Comparison of ENCODE assay signal across 28 mouse cellular contexts in genomic region chr12:43204589-43204988, GRCm38 (mm10).
DNase-seq lines count a peak whose midpoint lies in the region; ATAC-seq and TF ChIP-seq lines count a peak whose summit lies in the region.
"Had no signal": no experiment of that assay in that cellular context is flagged by ENCODE, and none has a peak within 500 bp of the region (broad histone marks: within the 10 kb centered on the region; RNA-seq: fewer than 3 reads in every experiment).

No protein-coding gene starts in this region.

- no peak overlapping the region for H3K9ac ChIP-seq in forebrain, embryonic 14.5 days (ENCODE audit: low read length)
- no peak overlapping the region for H3K9ac ChIP-seq in forebrain, embryonic 15.5 days (replicated peaks)
- H3K9ac ChIP-seq in midbrain, postnatal 0 days (replicated peaks; ENCODE audit: low read length, poor library complexity, severe bottlenecking), result no peak overlapping the region
- no peak overlapping the region for H3K9ac ChIP-seq in midbrain, embryonic 13.5 days (replicated peaks)
- no peak overlapping the region for H3K9ac ChIP-seq in intestine, embryonic 15.5 days
- H3K9ac ChIP-seq: embryonic facial prominence, embryonic 12.5 days; embryonic facial prominence, embryonic 15.5 days; heart, embryonic 12.5 days; heart, embryonic 15.5 days; hindbrain, embryonic 13.5 days had no signal

- TF ChIP-seq CTCF in midbrain, postnatal 0 days (IDR thresholded peaks at IDR 0.05), result no peak
- TF ChIP-seq CTCF in thymus, adult 2 months (IDR thresholded peaks at IDR 0.05; ENCODE audit: borderline replicate concordance, control insufficient read depth, extremely low read depth, insufficient read depth, low read length, poor library complexity), result no peak

- TF ChIP-seq POLR2A in thymus, adult 2 months (IDR thresholded peaks at IDR 0.05; ENCODE audit: control insufficient read depth, extremely low read depth, insufficient read depth, low read length, poor library complexity), result no peak

- H3K36me3 ChIP-seq in forebrain, embryonic 14.5 days (ENCODE audit: control insufficient read depth, insufficient read depth, low read length), result no peaks in the 10 kb centered on the region
- no peaks in the 10 kb centered on the region for H3K36me3 ChIP-seq in forebrain, embryonic 15.5 days
- no peaks in the 10 kb centered on the region for H3K36me3 ChIP-seq in midbrain, postnatal 0 days (ENCODE audit: insufficient read depth, low read length)
- H3K36me3 ChIP-seq in midbrain, embryonic 13.5 days, result no peaks in the 10 kb centered on the region
- no peaks in the 10 kb centered on the region for H3K36me3 ChIP-seq in thymus, adult 2 months (ENCODE audit: control insufficient read depth, insufficient read depth, low read length)
- H3K36me3 ChIP-seq in intestine, embryonic 15.5 days, result no peaks in the 10 kb centered on the region
- H3K36me3 ChIP-seq: embryonic facial prominence, embryonic 12.5 days; embryonic facial prominence, embryonic 15.5 days; G1E; heart, embryonic 12.5 days; heart, embryonic 15.5 days; hindbrain, embryonic 10.5 days; hindbrain, embryonic 13.5 days had no signal

- no peaks in the 10 kb centered on the region for H3K27me3 ChIP-seq in forebrain, embryonic 14.5 days (replicated peaks; ENCODE audit: control insufficient read depth, insufficient read depth, low read length)
- no peaks in the 10 kb centered on the region for H3K27me3 ChIP-seq in forebrain, embryonic 15.5 days
- H3K27me3 ChIP-seq in midbrain, postnatal 0 days (ENCODE audit: insufficient read depth, low read length), result no peaks in the 10 kb centered on the region
- no peaks in the 10 kb centered on the region for H3K27me3 ChIP-seq in midbrain, embryonic 13.5 days
- H3K27me3 ChIP-seq in thymus, adult 2 months (ENCODE audit: control insufficient read depth, insufficient read depth, low read length), result no peaks in the 10 kb centered on the region
- H3K27me3 ChIP-seq in intestine, embryonic 15.5 days (replicated peaks), result no peaks in the 10 kb centered on the region
- H3K27me3 ChIP-seq: embryonic facial prominence, embryonic 12.5 days; embryonic facial prominence, embryonic 15.5 days; heart, embryonic 12.5 days; heart, embryonic 15.5 days; hindbrain, embryonic 13.5 days; Patski had no signal

- H3K9me3 ChIP-seq in forebrain, embryonic 14.5 days (replicated peaks; ENCODE audit: control insufficient read depth, low read length), result no peaks in the 10 kb centered on the region
- no peaks in the 10 kb centered on the region for H3K9me3 ChIP-seq in forebrain, embryonic 15.5 days
- no peaks in the 10 kb centered on the region for H3K9me3 ChIP-seq in midbrain, postnatal 0 days (ENCODE audit: low read length)
- H3K9me3 ChIP-seq in midbrain, embryonic 13.5 days, result no peaks in the 10 kb centered on the region
- no peaks in the 10 kb centered on the region for H3K9me3 ChIP-seq in intestine, embryonic 15.5 days
- H3K9me3 ChIP-seq: embryonic facial prominence, embryonic 12.5 days; embryonic facial prominence, embryonic 15.5 days; heart, embryonic 12.5 days; heart, embryonic 15.5 days; hindbrain, embryonic 10.5 days; hindbrain, embryonic 13.5 days had no signal

- peak; percentile 34 for DNase-seq in forebrain, embryonic 14.5 days (ENCODE audit: low spot score)
- DNase-seq in midbrain, postnatal 0 days (ENCODE audit: low spot score), result peak; percentile 10
- DNase-seq in forelimb bud, embryonic 11.5 days (ENCODE audit: low read depth, low spot score), result peak; percentile 41
- no peak for DNase-seq in thymus, adult 2 months
- DNase-seq: adrenal gland, adult 8-10 months; adrenal gland, postnatal 25 days; cerebellum, adult 2 months; cerebellum, adult 9-11 months; cerebellum, postnatal 25 days; gastrocnemius, adult 2 months; gastrocnemius, postnatal 14 days; heart, adult 18-20 months; heart, postnatal 10 days; heart, postnatal 36 days had no signal

- WGBS in forebrain, embryonic 14.5 days, result 12% methylated on average over 3 of the region's 3 CpGs
- 9% methylated on average over 3 of the region's 3 CpGs for WGBS in forebrain, embryonic 15.5 days
- WGBS in midbrain, postnatal 0 days, result 17% methylated on average over 3 of the region's 3 CpGs
- 13% methylated on average over 3 of the region's 3 CpGs for WGBS in midbrain, embryonic 13.5 days
- WGBS in thymus, adult 2 months, result 25% methylated on average over 3 of the region's 3 CpGs
- WGBS in intestine, embryonic 15.5 days, result 20% methylated on average over 3 of the region's 3 CpGs

- ATAC-seq in forebrain, embryonic 14.5 days, result no peak
- ATAC-seq in forebrain, embryonic 15.5 days (replicated peaks), result no peak
- ATAC-seq in midbrain, postnatal 0 days (ENCODE audit: low FRiP score), result no peak
- no peak for ATAC-seq in midbrain, embryonic 13.5 days
- ATAC-seq in intestine, embryonic 15.5 days, result no peak
- ATAC-seq: activated CD4-positive, CD25-positive, alpha-beta regulatory T cell, adult 4 months; forebrain, embryonic 16.5 days; intestine, embryonic 16.5 days; Patski had no signal

- no peaks in the 10 kb centered on the region for H3K4me1 ChIP-seq in forebrain, embryonic 14.5 days (ENCODE audit: control insufficient read depth, insufficient read depth, low read length)
- no peaks in the 10 kb centered on the region for H3K4me1 ChIP-seq in forebrain, embryonic 15.5 days
- H3K4me1 ChIP-seq in midbrain, postnatal 0 days (ENCODE audit: insufficient read depth, low read length), result no peaks in the 10 kb centered on the region
- H3K4me1 ChIP-seq in midbrain, embryonic 13.5 days (replicated peaks), result no peaks in the 10 kb centered on the region
- no peaks in the 10 kb centered on the region for H3K4me1 ChIP-seq in thymus, adult 2 months (replicated peaks; ENCODE audit: control insufficient read depth, insufficient read depth, low read length)
- H3K4me1 ChIP-seq in intestine, embryonic 15.5 days (replicated peaks), result no peaks in the 10 kb centered on the region
- H3K4me1 ChIP-seq: embryonic facial prominence, embryonic 12.5 days; embryonic facial prominence, embryonic 15.5 days; heart, embryonic 12.5 days; heart, embryonic 15.5 days; hindbrain, embryonic 10.5 days had no signal

- no peak overlapping the region for H3K4me3 ChIP-seq in forebrain, embryonic 14.5 days (ENCODE audit: low read depth, low read length)
- H3K4me3 ChIP-seq in forebrain, embryonic 15.5 days, result no peak overlapping the region
- no peak overlapping the region for H3K4me3 ChIP-seq in midbrain, postnatal 0 days (ENCODE audit: low read depth, low read length)
- H3K4me3 ChIP-seq in midbrain, embryonic 13.5 days (replicated peaks), result no peak overlapping the region
- no peak overlapping the region for H3K4me3 ChIP-seq in thymus, adult 2 months (ENCODE audit: control insufficient read depth, insufficient read depth, low read length)
- no peak overlapping the region for H3K4me3 ChIP-seq in intestine, embryonic 15.5 days (replicated peaks)
- H3K4me3 ChIP-seq: embryonic facial prominence, embryonic 12.5 days; embryonic facial prominence, embryonic 15.5 days; gastrocnemius, adult 2 months; heart, embryonic 12.5 days; heart, embryonic 15.5 days; hindbrain, embryonic 10.5 days; hindbrain, embryonic 13.5 days had no signal

- no peak overlapping the region for H3K27ac ChIP-seq in forebrain, embryonic 14.5 days (ENCODE audit: low read depth, low read length)
- H3K27ac ChIP-seq in forebrain, embryonic 15.5 days (replicated peaks), result no peak overlapping the region
- no peak overlapping the region for H3K27ac ChIP-seq in midbrain, postnatal 0 days (ENCODE audit: low read depth, low read length)
- H3K27ac ChIP-seq in midbrain, embryonic 13.5 days, result no peak overlapping the region
- H3K27ac ChIP-seq in thymus, adult 2 months (ENCODE audit: control insufficient read depth, insufficient read depth, low read length), result no peak overlapping the region
- no peak overlapping the region for H3K27ac ChIP-seq in intestine, embryonic 15.5 days
- H3K27ac ChIP-seq: embryonic facial prominence, embryonic 12.5 days; embryonic facial prominence, embryonic 15.5 days; gastrocnemius, adult 2 months; heart, embryonic 15.5 days; hindbrain, embryonic 10.5 days; hindbrain, embryonic 13.5 days had no signal

- no peak overlapping the region for H3K4me2 ChIP-seq in forebrain, embryonic 14.5 days (ENCODE audit: low read length)
- no peak overlapping the region for H3K4me2 ChIP-seq in forebrain, embryonic 15.5 days (replicated peaks)
- no peak overlapping the region for H3K4me2 ChIP-seq in midbrain, postnatal 0 days (ENCODE audit: low read depth, low read length, poor library complexity, severe bottlenecking)
- no peak overlapping the region for H3K4me2 ChIP-seq in midbrain, embryonic 13.5 days (replicated peaks)
- H3K4me2 ChIP-seq in intestine, embryonic 15.5 days (replicated peaks), result no peak overlapping the region
- H3K4me2 ChIP-seq: embryonic facial prominence, embryonic 12.5 days; embryonic facial prominence, embryonic 15.5 days; heart, embryonic 12.5 days; heart, embryonic 15.5 days; hindbrain, embryonic 13.5 days had no signal
